Mouse (Mus musculus): ENCODE data around the gene Nudt6. TPM values are rescaled to one million over a fixed set of nuclear protein-coding genes. Genes with fewer than 3 reads are reported as not detected.

The Nudt6 gene
- 20.4 TPM for polyA plus RNA-seq (2021)

- ATAC-seq (peak; percentile 56), DNase-seq (ENCODE audit: low read depth, low spot score) (no peak)
- no peaks in the 10 kb centered on the region for H3K27me3 ChIP-seq
- no peak for TF ChIP-seq CTCF (IDR thresholded peaks at IDR 0.05)
- ChIA-PET POLR2A (interaction anchor here (1.1 kb wide), 1 partner anchor 108 kb away, joined by 3 read pairs; the partner anchor contains the start of gene Bbs12), CTCF (no interaction called here)
- in situ Hi-C loops (cut with MboI; ENCODE audit: low pct_unique_long_range_greater_than_20kb), result loop anchor here (25.0 kb wide), 2 partner anchors 208 to 558 kb away; partner anchors contain the start of gene 4932438A13Rik
Observed at GRCm38 (mm10) chr3:37420072-37420471, at the start of gene Nudt6. Gene Nudt6, minus strand, starts transcription at chr3:37420211.

GRCm38 (mm10) chr3:37469353-37469752, 49.3 kb upstream of the Nudt6 start:
- H3K27me3 ChIP-seq, result no peaks in the 10 kb centered on the region
- CTCF ChIA-PET, result interaction anchor here (1.5 kb wide), 1 partner anchor 12 kb away, joined by 4 read pairs; no protein-coding TSS in a partner anchor
- no peak for ATAC-seq
- POLR2A ChIA-PET, result no interaction called here
- in situ Hi-C loops (cut with MboI; ENCODE audit: low pct_unique_long_range_greater_than_20kb), result loop anchor here (10.0 to 25.0 kb wide), 3 partner anchors 575 to 1393 kb away; no protein-coding TSS in a partner anchor
- no peak for TF ChIP-seq CTCF (IDR thresholded peaks at IDR 0.05)
- no peak for DNase-seq (ENCODE audit: low read depth, low spot score)

GRCm38 (mm10) chr3:37468170-37468569, 48.2 kb upstream of the Nudt6 start:
- in situ Hi-C loops (cut with MboI; ENCODE audit: low pct_unique_long_range_greater_than_20kb), result loop anchor here (10.0 to 25.0 kb wide), 3 partner anchors 577 to 1394 kb away; no protein-coding TSS in a partner anchor
- TF ChIP-seq CTCF (IDR thresholded peaks at IDR 0.05), result peak; percentile 82
- DNase-seq (ENCODE audit: low read depth, low spot score) (no peak), ATAC-seq (no peak)
- POLR2A ChIA-PET, result no interaction called here
- CTCF ChIA-PET, result interaction anchor here (0.6 to 2.2 kb wide), 19 partner anchors 8 to 752 kb away, joined by 3 to 11 read pairs (median 3); no protein-coding TSS in a partner anchor
- H3K27me3 ChIP-seq, result no peaks in the 10 kb centered on the region

GRCm38 (mm10) chr3:37455992-37456391, 36.0 kb upstream of the Nudt6 start:
- H3K27me3 ChIP-seq, result no peaks in the 10 kb centered on the region
- DNase-seq (ENCODE audit: low read depth, low spot score), result no peak
- in situ Hi-C loops (cut with MboI; ENCODE audit: low pct_unique_long_range_greater_than_20kb), result loop anchor here (25.0 kb wide), 1 partner anchor 1406 kb away; no protein-coding TSS in a partner anchor
- CTCF ChIA-PET, result interaction anchor here (1.3 kb wide), 1 partner anchor 42 kb away, joined by 4 read pairs; no protein-coding TSS in a partner anchor
- TF ChIP-seq CTCF (IDR thresholded peaks at IDR 0.05), result no peak
- no peak for ATAC-seq
- POLR2A ChIA-PET, result no interaction called here

GRCm38 (mm10) chr3:37443409-37443808, 23.4 kb upstream of the Nudt6 start:
- no peak for DNase-seq (ENCODE audit: low read depth, low spot score)
- H3K27me3 ChIP-seq, result no peaks in the 10 kb centered on the region
- CTCF ChIA-PET, result interaction anchor here (2.0 kb wide), 1 partner anchor 13 kb away, joined by 6 read pairs; no protein-coding TSS in a partner anchor
- POLR2A ChIA-PET, result interaction anchor here (1.3 kb wide), 1 partner anchor 11 kb away, joined by 3 read pairs; no protein-coding TSS in a partner anchor
- in situ Hi-C loops (cut with MboI; ENCODE audit: low pct_unique_long_range_greater_than_20kb), result no loop called here
- no peak for ATAC-seq
- no peak for TF ChIP-seq CTCF (IDR thresholded peaks at IDR 0.05)

- DNase-seq (ENCODE audit: low read depth, low spot score), result no peak
- in situ Hi-C loops (cut with MboI; ENCODE audit: low pct_unique_long_range_greater_than_20kb), result no loop called here
- ChIA-PET POLR2A (no interaction called here), CTCF (interaction anchor here (1.0 kb wide), 1 partner anchor 12 kb away, joined by 4 read pairs; no protein-coding TSS in a partner anchor)
- no peak for TF ChIP-seq CTCF (IDR thresholded peaks at IDR 0.05)
- no peak for ATAC-seq
- no peaks in the 10 kb centered on the region for H3K27me3 ChIP-seq
Observed at GRCm38 (mm10) chr3:37439770-37440169, 19.8 kb upstream of the Nudt6 start.

GRCm38 (mm10) chr3:37430359-37430758, 10.3 kb upstream of the Nudt6 start:
- TF ChIP-seq CTCF (IDR thresholded peaks at IDR 0.05), result no peak
- no peaks in the 10 kb centered on the region for H3K27me3 ChIP-seq
- POLR2A ChIA-PET, result no interaction called here
- ATAC-seq (no peak), DNase-seq (ENCODE audit: low read depth, low spot score) (no peak)
- CTCF ChIA-PET, result interaction anchor here (1.9 kb wide), 1 partner anchor 13 kb away, joined by 6 read pairs; no protein-coding TSS in a partner anchor
- in situ Hi-C loops (cut with MboI; ENCODE audit: low pct_unique_long_range_greater_than_20kb), result no loop called here

DNA sequence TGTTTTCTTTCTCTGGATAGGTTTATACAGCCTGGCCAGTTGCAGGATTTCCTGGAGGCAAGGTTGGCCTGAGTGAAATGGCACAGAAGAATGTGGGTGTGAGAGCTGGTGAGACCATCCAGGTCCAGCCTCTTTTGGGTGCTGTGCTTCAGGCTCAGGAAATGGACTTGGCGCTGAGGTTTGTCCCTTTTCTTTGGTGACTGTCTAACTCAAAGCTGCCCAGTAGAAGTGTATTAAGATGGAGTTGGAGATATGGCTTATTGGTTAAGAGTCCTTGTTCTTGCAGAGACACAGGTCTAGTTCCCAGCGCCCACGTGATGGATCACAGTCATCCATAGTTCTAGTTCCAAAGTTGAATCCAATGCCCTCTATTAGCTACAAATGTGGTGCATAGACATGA, 6.1 kb upstream of the Nudt6 start:
- CTCF ChIA-PET, result no interaction called here
- ATAC-seq, result no peak

DNA sequence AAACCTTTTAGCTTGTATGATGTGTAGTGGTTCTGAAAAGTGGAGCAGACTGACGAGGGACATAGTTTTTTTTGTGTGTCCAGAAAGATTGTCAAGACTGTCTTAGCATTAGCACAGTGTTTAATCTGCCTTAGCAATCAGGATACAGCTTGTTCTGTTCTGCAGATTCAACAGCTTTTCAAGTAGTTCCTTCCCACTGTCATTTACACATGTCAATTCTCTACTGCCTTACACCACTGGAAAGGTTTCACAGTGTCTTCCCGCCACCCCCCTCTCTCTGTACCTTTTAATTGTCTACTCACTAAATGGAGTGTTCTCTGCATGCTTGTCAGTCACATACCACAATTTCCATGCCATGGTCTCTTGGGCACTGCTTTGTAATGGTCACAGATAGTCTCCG, 1.2 kb upstream of the Nudt6 start:
- CTCF ChIA-PET, result no interaction called here
- DNase-seq (ENCODE audit: low read depth, low spot score), result no peak

More for the DNA sequence above, 6.1 kb upstream of the Nudt6 start:
- in situ Hi-C loops (cut with MboI; ENCODE audit: low pct_unique_long_range_greater_than_20kb), result loop anchor here (5.0 kb wide), 1 partner anchor 776 kb away; no protein-coding TSS in a partner anchor
- no peaks in the 10 kb centered on the region for H3K27me3 ChIP-seq
- POLR2A ChIA-PET, result no interaction called here
- no peak for DNase-seq (ENCODE audit: low read depth, low spot score)
- no peak for TF ChIP-seq CTCF (IDR thresholded peaks at IDR 0.05)

GRCm38 (mm10) chr3:37420641-37421040, 630 bp upstream of the Nudt6 start:
- no peak for ATAC-seq
- DNase-seq (ENCODE audit: low read depth, low spot score), result no peak
- POLR2A ChIA-PET, result interaction anchor here (0.6 kb wide), 2 partner anchors 229 to 468 kb away, joined by 4 to 5 read pairs; no protein-coding TSS in a partner anchor
- CTCF ChIA-PET, result no interaction called here
- in situ Hi-C loops (cut with MboI; ENCODE audit: low pct_unique_long_range_greater_than_20kb), result loop anchor here (25.0 kb wide), 2 partner anchors 208 to 558 kb away; partner anchors contain the start of gene 4932438A13Rik
- H3K27me3 ChIP-seq, result no peaks in the 10 kb centered on the region
- no peak for TF ChIP-seq CTCF (IDR thresholded peaks at IDR 0.05)

More for the DNA sequence above, 1.2 kb upstream of the Nudt6 start:
- in situ Hi-C loops (cut with MboI; ENCODE audit: low pct_unique_long_range_greater_than_20kb), result loop anchor here (25.0 kb wide), 2 partner anchors 209 to 559 kb away; partner anchors contain the start of gene 4932438A13Rik
- no peak for TF ChIP-seq CTCF (IDR thresholded peaks at IDR 0.05)
- H3K27me3 ChIP-seq, result no peaks in the 10 kb centered on the region
- no peak for ATAC-seq
- POLR2A ChIA-PET, result interaction anchor here (0.6 kb wide), 3 partner anchors 182 to 467 kb away, joined by 4 to 5 read pairs (median 4); no protein-coding TSS in a partner anchor

GRCm38 (mm10) chr3:37419458-37419991, 486 bp downstream of the Nudt6 start, which contains the start of gene Spata5:
Gene Spata5, plus strand, starts transcription at chr3:37419896.
- no peaks in the 10 kb centered on the region for H3K27me3 ChIP-seq
- no peak for TF ChIP-seq CTCF (IDR thresholded peaks at IDR 0.05)
- POLR2A ChIA-PET, result interaction anchor here (1.1 kb wide), 1 partner anchor 108 kb away, joined by 3 read pairs; the partner anchor contains the start of gene Bbs12
- in situ Hi-C loops (cut with MboI; ENCODE audit: low pct_unique_long_range_greater_than_20kb), result loop anchor here (25.0 kb wide), 2 partner anchors 207 to 557 kb away; partner anchors contain the start of gene 4932438A13Rik
- CTCF ChIA-PET, result no interaction called here
- DNase-seq (ENCODE audit: low read depth, low spot score) (peak; percentile 100), ATAC-seq (peak; percentile 86)
